Mouse (Mus musculus): ENCODE data around the gene Degs2.

- TF ChIP-seq POLR2A (IDR thresholded peaks at IDR 0.05; ENCODE audit: low read depth, low read length) (no peak), CTCF (IDR thresholded peaks at IDR 0.05; ENCODE audit: borderline replicate concordance, insufficient read depth, low read length) (no peak)
Measured at GRCm38 (mm10) chr12:108682240-108683023, 19.7 kb downstream of the Degs2 start.
